Mouse (Mus musculus): ENCODE measurements around the gene Lsm11.
A peak's percentile ranks its signal among the peaks of the same experiment; 100 is the strongest.

The Lsm11 gene

DNA sequence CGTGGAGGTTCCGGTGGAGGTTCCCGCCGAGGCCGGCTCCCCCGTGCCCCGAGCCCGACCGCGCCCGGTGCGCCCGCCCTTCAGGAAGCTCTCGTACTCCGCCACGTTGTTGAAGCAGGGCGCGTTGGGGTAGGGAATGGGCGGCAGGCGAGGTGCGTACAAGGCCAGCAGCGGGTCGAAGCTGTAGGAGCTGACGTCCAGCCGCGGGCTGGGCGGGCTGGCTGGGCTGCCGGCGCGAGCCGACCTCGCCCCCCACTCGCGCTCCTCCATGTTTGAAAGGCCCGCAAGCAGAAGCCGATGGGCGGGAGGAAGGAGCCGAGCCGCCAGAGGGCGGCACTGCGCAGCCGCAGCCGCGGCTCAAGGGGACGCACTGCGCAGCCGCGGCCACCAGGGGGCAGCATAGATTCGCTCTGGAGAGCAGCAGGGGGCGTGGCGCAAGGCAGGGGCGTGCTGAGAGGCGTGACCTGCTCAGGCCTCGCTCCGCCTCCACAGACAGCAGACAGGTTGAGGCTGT is at the start of gene Lsm11:
TSS of gene Lsm11 (minus strand) at position 293 of the 514 bp plus-strand sequence.
- DNase-seq = peak; percentile 95

DNA sequence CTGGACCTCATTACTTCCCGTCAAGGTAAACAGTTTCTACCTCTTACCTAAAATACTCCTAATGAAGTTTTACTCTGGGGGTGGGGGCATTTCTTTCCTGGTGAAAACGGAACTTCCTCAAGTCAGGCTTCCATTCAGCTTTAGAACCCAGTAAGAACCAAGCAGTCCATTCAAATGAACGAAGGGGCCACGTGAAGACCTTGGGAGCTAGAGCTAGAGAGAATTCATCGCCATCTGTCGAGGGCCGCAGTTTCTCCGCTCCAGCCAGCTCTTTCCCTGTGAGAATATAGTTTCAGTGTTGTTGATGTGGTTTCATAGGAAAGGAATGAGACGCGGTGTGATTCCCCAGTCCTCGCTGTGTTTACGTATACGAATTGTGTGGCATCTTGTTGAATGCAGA is 47.4 kb upstream of the Lsm11 start:
- DNase-seq = no peak

DNA sequence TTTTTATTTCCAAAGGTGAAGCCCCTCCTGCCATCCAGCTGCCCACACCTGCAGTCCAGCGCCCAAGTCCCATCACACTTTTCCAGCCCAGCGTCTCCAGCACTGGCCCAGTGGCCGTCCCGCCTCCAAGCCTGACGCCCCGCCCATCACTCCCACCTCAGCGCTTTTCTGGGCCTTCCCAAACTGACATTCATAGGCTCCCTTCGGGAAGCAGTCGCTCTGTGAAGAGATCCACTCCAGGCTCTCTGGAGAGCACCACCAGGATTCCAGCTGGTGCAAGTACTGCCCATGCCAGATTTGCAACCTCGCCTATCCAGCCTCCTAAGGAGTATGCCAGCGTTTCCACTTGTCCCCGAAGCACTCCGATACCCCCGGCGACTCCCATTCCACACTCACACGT is 46.9 kb upstream of the Lsm11 start:
- DNase-seq = peak; percentile 69

DNA sequence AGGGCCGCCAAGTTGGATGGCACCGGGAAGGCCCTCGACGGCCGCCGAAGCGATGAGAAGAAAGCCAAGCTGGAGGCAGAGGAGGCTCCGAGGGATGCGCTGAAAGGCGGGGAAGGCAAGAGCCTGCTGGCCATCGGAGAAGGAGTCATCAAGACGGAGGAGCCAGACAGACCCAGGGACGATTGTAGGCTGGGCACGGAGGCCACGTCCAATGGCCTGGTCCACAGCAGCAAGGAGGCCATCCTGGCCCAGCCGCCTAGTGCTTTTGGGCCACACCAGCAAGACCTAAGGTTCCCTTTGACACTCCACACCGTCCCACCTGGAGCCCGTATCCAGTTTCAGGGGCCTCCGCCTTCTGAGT is 36.1 kb upstream of the Lsm11 start:
- no peak for DNase-seq

DNA sequence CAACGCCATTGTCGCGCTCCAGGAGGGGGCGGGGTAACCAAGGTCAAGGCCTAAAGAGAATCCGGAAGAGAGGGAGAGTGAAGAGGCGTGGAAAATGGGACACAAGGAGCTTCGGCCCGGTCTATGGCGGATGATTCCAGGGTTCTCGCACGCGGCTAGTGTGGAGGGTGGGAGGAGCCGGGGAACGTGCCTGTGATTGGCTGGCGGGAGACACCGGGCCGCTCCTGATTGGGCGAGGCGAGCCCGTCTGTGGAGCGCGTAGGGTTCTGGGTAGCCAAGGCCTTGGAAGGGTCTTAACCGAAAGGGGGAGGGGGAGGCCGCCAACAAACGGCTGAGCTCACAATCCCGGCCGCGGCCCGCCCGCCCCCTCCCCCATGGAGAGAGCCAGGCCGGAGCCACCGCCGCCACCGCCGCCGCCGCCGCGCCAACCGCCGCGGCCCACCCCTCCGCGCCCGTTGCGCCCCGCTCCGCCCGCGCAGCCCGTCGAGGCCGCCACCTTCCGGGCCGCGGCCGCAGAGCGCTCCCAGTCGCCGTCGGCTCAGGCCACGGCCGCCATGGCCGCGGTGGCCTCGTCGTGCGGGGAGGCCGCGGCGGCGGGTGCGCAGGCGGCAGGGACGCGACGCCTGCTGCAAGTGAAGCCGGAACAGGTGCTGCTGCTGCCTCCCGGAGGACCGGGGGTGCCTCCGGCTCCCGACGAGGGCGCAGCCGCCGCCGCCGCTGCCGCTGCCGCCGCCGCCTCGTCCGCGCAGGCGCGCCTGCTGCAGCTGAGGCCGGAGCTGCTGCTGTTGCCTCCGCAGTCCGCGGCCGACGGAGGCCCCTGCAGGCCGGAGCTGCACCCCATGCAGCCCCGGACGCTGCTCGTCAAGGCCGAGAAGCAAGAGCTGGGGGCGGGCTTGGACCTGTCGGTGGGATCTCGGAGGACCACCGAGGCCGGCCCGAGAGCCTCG is 35.5 kb upstream of the Lsm11 start, which contains the start of gene Sox30:
TSS of gene Sox30 (plus strand) at position 365 of the 947 bp plus-strand sequence.
- peak; percentile 75 for DNase-seq

DNA sequence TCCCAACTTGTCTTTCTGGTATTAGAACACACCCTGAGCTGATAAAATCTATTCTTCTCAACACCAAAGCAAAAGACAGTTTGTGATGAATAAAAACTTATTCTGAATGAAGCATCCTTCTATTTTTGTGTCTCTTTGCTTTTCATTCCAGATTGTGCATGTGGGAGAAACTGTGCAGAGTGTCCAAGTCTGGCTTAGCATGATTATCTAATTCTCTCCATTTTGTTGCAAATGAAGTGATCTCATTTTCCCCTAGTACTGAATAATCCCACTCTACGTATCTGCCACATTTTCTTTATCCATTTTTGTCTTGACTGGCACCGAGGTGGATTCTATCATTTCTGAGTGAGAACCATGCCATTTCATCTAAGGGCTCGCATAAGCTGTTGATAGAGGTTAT is 31.3 kb upstream of the Lsm11 start:
- no peak for DNase-seq

DNA sequence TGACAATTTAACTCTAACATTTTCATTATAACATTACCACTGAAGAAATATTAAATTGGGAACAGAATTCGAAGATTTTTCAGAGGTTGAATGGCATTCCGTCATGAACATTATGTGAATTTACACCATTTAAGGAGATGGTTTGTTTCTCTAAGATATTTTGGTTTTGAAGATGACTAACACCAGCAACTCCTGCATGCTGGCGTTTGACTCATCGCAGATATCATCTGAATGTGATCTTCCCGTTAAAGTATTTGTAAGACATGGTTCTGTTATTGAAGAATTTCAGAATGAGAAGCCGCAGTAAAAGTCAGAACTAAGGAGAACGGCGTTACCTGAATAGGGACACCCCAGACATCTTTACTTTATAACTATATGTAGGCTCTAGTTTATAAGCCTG is 29.7 kb upstream of the Lsm11 start:
- no peak for DNase-seq

DNA sequence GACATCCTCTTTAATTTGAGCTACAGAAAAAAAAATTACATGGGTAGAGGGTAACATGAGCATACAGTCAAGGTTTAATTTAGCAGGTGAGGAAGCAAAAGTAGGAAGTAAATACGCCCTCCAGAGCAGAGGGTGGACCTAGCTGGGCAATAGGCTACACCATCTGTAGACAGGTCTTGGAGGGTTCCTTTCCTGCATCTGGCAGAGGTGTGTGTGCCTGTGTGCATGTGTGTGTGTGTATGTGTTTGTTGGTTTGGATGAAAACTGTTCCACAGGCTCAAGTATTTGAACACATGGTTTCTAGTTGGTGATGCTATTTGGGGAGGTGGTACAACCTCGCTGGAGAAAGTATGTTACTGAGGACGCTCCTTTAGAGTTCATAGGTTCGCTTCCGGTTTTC is 28.9 kb upstream of the Lsm11 start:
- DNase-seq = no peak

DNA sequence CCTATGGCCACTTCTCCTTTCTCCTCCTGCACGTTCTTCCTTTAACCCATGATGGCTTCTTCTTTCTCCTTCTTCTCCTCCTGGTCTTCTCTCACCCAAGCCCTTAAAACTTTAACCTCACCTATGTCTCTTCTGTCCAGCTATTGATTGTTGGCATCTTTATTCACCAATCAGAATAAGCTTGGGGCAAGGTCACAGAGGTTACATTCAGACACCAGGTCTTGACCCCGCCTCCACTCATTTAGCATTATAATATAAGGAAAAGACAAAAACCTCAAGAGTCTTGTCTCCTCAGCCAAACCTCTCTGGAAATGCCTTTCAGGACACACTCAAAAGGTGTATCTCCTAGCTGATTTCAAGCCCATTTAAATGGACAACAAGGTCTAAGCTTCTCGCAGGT is 23.7 kb upstream of the Lsm11 start:
- DNase-seq = no peak

DNA sequence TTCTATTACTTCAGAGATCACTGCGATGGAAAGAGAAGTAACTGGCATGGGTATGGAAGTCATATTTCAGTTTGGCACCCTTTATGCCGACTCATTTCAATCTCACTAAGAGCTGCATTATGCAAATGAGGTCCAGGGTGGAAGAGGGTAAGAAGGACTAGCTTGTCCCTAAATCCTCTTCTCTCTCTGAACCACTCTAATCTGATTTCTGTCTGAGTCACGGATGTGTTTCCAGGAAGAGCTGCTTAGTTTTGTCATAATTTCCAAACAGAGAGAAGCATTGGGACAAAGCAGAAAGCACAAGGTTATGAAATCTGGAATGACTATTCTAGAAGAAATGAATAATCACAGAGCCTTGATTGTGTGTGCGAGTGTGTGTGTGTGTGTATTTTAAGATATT is 22.2 kb upstream of the Lsm11 start:
- no peak for DNase-seq

DNA sequence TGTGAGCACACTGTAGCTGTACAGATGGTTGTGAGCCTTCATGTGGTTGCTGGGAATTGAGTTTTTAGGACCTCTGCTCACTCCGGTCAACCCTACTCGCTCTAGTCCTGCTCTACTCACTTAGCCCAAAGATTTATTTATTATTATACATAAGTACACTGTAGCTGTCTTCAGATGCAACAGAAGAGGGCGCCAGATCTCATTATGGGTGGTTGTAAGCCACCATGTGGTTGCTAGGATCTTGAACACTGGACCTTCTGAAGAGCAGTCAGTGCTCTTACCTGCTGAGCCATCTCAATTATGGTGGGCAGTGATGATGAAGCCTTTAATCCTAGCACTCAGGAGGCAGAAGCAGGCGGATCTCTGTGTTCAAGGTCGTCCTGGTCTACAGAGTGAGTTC is 15.3 kb upstream of the Lsm11 start:
- no peak for DNase-seq

DNA sequence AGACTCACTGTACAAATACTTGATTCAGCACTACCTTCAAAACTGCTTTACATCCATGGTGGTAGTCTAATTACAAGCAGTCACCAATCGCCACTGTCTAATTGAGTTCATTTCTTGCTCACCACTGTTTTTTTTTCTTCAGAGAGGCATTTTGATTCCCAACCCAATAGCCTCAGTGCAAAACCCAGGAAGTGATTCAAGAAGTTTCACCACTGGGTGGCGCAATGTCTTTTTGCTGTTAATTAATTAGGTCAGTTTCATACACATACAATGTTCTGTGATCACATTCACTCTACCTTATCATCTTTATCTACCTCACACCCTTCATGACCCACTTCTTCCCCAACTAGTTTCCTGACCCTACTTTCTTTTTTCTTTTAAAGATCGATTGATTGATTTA is 14.9 kb upstream of the Lsm11 start:
- DNase-seq = peak; percentile 49

DNA sequence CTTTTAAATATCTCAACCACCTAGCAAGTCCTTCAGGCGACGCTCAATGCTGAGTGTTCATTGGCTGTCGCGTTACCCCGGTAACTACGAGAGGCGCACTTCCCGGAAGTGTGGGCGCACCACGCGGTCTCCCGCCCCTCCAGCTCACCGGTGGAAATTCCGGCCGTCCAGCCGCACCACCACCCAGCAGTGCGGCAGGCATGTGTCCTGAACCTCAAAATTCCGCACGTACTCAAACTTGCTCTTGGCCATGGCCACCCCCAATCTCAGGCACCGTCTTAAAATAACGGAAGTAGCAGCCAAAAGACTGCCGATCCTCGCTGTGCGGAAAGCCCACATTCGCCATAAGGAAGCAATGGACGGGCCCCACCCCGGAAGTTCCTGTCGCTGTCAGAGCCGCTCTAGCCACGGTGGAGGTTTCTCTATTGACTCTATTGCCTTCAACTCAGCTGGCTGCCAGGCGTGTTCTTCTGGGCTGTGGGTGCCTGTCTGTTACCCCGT is 10.4 kb upstream of the Lsm11 start, which contains the start of gene Thg1l:
TSS of gene Thg1l (minus strand) at position 368 of the 501 bp plus-strand sequence.
- DNase-seq = peak; percentile 94

DNA sequence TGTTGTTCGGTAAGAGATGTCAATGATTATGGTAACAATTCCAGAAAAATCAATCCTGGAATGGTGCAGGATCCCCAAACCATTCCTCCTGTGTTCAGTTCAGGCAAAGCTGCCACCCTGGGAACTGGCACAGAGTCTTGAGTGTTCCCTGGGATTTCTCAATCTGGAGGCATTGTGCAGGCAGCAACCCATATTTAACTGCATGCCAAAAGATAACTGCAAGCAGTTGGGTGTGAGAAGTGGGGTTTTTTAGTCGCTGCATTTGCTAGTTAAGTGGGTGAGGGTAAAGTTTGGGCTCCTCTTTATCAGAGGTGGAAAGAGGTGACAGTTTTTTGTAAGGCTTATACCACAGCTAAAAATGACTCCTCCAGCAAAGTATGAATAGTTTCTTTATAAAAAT is 2.8 kb upstream of the Lsm11 start:
- DNase-seq = no peak

DNA sequence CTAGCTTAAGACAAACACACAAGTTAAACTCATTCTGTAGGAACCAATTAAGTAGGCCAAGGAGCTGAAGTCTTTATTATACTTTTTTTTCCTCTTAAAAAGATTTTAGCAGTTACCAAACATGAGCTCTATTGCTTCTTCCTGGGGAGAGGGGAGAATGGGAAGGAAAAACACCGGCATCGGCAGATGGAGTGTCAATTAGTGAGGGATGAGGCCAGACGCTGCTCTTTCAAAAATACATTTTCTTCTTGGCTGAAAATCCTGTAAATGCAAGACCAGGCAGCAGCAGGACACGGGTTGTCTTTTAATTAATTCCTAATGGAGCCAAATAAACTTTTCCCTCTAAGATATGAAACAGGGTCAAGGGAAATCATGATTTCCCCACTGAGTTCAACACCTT is 2.1 kb upstream of the Lsm11 start:
- DNase-seq = no peak

DNA sequence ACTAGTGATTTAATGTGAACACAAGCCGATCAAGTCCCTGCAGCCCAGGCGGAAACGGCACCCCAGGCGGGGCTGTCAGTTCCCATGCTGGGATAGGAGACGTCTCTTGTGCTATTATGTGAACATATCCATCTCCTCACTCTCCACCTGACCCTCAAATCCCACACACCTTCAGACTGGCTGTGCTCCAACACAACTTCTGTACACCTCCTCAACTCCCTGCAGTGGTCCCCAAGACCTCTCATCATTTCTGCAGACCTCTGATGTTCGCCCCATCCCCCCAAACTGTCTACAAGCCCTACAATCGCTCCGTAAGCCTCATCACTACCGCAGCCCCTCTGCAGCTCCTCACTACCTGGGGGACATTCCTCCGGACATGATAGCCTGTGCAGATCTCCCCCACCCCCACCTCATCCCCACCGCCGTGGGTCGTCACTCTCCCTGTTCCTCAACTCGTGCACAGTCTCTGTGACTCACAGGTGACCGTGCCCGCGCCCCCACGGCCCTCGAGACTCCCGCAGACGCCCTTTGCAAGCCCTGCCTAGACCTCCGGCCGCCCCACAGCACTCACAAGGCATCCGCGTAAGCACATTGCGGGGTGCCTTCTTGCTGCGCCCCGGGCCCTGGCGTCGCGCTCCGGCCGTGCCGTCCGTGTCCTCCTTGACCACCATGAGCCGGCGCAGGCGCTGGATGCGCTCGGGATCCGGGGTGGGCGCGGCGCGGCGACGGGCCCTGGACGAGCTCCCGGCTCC is 668 bp downstream of the Lsm11 start:
- DNase-seq = peak; percentile 16

DNA sequence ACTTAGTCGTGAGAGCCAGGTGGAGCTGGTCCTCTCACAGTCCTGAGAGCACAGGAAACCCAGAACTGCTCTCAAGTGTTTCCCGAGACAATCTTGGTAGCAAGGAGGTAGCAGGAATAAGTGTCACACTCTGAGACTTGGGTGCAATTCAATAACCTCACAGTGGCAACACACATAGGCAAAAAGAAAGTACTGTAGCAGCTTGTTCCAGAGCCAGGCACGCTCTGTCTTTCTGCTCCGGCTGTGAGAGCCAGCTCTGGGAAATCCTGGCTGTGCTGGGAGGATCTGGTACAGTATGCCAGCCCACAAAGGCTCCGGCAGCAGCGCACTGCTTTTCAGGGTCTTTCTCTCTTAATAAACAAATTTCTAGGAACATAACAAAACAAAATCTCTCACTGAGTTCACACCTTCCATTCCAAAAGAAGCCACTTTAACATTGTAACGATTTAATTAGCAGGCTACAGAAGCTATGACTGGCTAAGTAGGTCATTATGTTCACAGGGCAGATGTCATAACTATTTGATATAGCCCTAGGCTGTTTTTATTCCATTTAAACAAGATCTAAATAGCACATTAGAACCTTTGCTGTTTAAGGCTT is 1.5 kb downstream of the Lsm11 start:
- DNase-seq = peak; percentile 17

DNA sequence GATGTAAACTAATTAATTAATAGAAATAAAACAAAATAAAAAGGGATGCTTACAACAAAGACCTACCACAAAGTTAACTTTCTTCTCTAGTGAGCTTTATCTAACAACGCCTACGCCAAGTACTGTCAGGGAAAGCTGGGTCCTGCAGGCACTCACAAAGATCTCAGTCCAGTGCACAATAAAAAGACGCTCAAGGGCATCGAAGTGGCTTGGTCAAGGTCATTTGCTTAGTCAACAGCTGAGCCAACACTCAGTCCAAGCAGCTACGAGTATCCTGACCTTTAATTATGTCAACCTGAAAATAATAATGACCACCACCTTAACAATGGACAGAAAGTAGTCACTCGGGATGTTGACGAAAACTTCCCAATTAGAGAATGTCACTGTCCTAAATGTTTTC is 2.5 kb downstream of the Lsm11 start:
- no peak for DNase-seq

DNA sequence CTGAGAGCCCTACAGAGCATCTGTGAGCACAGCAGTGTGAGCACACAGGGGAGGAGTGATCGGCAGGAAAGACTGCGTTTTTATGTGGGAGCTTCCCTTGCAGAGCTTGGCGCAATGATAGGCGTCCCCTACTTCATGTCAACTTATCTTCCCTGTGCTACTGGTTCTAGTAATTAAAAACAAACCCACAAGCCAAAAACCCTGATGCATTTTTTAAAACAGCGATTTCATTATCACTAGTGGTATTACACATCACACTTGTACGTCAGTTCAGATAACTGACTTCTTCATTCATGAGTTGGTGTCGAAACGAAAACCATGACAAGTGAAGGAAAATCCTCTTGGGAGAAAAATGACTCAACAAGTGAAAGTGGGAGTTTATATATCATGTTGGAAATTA is 5.8 kb downstream of the Lsm11 start:
- DNase-seq = no peak

DNA sequence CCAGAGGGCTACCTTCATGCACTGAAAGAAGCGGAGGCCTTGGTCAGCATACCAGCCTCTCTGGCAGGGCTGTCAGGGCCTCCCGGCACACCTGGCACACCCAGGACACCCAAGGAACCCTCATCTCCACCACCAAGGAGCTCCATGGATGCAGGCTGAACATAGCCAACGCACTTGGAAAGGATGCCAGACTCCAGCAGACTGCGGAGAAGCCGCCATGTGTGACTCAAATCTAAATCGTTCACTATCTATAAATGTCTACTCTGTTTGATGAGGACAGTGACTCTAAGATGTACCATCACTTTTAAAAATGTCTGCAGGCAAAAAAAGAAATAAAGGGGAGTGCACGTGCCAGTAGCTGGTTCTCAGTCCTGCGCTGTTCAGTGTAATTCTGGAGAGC is 7.3 kb downstream of the Lsm11 start:
- no peak for DNase-seq

DNA sequence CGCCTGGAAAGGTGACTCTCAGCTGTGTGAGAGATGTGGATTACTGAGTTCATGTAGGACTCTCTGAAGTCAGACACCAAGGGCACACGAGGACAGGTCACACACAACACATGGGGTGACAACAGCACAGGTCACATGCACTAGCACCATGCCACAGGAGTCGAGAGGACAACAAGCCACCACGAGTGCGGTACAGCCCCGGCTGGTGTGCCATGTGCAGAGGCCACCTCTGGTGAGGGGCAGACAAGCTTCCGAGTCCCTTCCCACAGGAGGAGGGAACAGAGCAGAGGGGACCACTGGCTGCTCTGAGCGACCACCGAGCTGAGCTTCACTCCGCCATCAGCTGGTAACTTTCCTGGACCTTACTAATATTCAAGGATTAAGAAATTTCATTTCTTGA is 12.0 kb downstream of the Lsm11 start:
- DNase-seq = no peak

DNA sequence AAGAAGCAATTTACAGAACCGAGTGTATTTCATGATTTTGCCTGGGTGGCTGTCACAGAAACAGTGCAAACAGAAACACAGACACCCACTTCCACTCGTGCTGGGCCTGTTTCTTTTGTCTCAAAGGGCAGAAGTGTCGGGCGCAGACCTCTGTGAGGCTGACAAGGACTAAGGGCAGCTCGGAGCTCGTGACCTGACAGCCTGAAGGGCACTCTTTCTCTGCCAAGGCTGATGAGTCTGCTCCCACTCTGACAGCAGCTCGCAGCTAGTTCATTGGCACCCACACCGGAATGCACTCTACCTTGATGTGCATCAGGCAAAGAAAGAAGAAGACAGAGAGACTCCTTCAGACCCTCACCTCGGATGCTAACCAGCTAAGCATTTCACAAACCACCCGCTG is 15.2 kb downstream of the Lsm11 start:
- no peak for DNase-seq

DNA sequence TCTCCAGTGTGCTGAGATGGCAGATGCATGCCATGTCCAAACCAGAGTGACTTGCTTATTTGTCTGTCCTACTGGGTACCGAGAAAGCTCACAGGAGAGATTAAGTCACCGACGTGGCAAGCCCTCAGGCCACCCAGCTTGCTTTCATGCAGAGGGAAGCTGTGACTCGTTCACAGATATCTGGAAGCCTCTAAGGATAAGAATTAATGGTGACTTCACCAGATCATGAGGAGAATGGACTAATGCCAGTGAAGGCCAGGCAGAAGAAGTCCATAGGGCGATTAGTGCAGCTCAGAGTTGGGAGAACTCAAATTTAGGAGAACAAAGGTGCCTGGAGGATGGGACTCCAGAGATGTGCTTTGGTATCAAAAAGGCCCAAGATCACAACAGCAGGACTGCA is 17.3 kb downstream of the Lsm11 start:
- no peak for DNase-seq
